Mouse (Mus musculus) megakaryocyte progenitor cell, adult 5-6 weeks (primary cell): ENCODE data around the gene Syce1. TPM values are rescaled to one million over a fixed set of nuclear protein-coding genes. Genes with fewer than 3 reads are reported as not detected.
A peak's percentile ranks its signal among the peaks of the same experiment; 100 is the strongest.

Source experiments
- ATAC-seq: replicated peaks from 2 replicates; pipeline ENCODE4 v1.8.0; 2016; ENCODE audit warnings: mild to moderate bottlenecking, moderate TSS enrichment, inconsistent platforms; ENCODE audit not compliant: poor library complexity
- total RNA-seq, 2 experiments: library from RNA; stranded (forward) in 1 of 2; stranded (reverse) in 1 of 2; fragments of 157-497, 149-512 nt in 1 of 2; fragments of 200-1000 nt in 1 of 2; gene quantifications; 2 replicates each; pipeline versions ENCODE4 v1.2.3 to v1.2.4; 2015 to 2017

Gene Syce1
- total RNA-seq (2015) (0.20 and 1.4 TPM in 2 replicates), total RNA-seq (2017) (2.7 and 4.4 TPM in 2 replicates)

DNA sequence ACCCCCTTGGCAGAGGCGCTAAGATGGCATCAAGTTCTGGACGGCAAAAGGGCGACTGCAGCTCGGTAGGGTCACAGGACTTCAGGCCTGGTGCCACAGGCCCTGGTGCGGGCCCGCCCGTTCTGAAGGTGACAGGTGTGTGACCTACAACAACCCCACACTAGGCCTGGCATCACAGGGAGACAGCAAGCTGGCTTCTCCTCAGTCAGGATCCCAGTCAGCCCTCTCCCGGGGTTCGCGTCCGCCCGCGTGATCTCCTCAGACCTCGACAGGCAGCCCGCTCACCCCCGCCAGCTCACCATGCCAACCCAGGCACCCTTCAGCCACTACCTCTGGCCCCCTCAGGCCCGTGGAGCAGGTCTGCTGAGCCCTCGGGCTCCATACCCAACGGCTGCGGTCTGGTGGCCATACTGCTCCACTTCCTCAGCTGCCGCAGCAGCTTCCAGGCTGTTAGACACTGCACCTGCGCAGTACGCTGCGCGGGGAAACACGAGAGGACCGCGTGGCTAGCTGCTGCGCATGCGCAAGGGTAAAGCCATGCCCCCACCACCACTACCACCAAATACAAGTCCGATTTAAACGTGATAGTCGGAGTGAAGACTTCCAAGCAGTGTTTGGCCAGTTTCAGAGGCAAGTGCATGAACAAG, at the start of gene Syce1:
Gene Syce1, minus strand, starts transcription at position 447 of the 647 bp plus-strand sequence.
- ATAC-seq, result no peak

DNA sequence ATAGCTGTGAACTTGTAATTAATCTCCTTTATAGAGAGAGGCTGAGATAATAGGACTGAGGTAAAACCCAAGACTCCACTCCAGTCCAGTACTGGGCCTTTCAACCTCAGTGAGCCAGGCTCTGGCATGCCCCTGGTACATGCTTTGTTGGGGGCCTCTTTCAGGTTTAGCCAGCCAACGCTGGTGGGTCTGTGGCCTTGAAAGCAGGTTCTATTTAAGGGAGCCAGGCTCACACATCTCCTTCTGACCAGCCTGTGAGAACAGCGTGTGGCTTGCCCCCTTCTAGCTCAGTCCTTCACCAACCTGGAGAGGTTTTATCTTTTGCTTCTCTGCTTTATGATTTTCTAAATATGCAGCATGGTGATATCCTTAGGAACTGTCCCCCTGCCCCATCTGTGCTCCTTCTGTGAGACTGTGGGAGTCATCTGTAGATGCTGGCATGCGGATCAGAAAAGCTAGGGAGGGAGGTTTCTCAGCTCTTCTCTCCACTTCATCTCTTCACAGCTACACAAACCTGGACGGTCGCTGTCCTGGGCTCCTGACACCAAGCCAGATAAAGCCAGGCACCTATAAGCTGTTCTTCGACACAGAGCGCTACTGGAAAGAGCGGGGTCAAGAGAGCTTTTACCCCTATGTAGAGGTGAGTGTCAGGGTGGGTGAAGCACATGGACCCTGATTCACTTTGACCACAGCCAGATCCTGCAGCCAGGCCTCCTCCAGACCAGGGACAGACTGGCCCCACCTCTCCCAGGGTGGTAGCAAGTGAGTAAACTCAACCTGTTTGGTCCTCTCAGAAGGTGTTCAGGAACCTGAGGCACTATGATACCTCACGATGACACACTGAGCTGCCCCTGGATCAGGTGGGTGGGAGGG, 48.8 kb upstream of the Syce1 start:
- no peak for ATAC-seq

DNA sequence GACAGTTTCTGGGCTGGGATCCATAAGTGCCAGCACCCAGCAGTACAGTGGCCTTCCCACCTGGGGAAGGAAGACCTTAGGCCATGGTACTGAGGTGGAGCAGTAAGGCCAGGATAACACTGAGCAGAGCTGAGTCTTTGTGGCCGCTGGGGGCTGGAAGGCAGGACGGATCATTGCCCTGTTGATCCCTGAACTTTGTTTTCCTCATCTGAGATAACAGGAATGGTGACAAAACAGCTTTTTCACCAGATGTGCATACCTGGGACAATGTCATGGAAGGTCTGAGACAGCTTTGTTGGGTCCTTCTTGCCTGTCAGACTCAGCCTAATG, 48.1 kb upstream of the Syce1 start:
- ATAC-seq, result no peak

DNA sequence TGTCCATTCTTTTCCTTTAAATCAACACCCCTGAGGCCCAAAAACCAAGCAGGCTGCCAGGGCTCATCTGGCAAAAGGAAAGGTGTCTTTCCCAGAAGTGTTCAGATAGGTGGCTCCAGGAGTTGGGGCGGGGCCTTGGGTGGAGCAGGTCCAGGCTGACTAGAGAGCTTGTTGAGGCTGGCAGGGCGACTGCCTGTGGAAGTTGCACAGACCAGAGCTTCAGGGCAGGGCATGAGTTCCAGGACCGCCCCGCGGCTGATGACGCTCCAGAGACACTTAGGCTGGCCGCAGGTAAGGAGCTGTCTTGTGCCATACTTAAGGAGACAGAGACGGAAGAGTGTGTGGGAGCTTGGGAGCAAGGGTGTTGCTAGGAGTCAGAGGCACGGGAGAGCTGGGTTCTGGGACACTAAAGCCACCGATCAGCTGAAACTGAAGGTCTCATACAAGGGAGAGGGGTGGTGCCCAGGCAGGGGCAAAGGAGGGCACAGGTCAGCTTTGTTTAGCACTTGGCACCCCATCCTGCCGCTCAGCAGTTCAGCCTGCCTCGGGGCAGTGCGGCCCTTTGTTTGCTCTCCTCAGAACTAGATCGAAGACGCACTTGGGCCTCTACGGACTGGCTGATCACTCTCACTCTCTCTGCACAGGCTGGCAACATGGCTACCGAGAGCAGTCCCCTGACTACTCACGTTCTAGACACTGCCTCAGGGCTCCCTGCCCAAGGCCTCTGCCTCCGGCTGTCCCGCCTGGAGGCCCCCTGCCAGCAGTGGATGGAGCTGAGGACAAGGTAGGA, 47.5 kb upstream of the Syce1 start, which contains the start of gene Urah:
Gene Urah, plus strand, starts transcription at position 51 of the 790 bp plus-strand sequence.
- ATAC-seq, result no peak

DNA sequence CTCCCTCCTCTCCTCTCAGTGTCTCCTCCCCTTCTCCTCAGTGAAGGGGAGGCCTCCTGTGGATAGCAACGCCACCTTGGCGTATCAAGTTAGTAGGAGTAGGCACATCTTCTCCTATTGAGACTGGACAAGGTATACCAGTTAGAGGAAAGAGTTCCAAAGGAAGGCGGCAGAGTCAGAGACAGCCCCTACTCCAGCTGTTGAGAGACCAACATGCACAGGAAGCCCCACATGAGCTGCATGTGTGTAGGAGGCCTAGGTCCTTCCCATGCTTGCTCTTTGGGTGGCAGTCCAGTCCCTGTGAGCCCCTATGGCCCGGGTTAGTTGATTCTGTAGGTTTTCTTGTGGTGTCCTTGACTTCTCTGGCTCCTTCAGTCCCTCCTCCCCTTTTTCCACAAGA, 45.7 kb upstream of the Syce1 start:
- no peak for ATAC-seq

DNA sequence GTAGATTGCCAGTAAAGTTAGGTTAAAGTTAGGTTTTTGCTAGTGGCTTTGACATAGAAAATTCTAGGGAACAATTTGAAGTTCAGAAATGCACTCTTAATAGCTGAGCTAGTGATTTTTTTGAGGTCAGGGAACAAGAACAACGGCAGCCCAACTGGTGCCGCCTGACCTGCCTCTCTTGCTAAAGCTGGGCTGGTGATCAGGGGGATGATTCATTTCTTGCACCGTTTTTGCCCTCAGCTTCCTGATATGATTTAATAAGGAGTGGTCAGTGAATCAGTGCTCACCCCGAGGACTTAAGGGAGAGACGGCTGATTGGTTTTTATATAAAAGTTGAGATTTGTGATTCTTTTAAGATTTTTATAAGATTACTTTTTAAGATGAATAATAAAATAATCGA, 43.8 kb upstream of the Syce1 start:
- ATAC-seq, result no peak

DNA sequence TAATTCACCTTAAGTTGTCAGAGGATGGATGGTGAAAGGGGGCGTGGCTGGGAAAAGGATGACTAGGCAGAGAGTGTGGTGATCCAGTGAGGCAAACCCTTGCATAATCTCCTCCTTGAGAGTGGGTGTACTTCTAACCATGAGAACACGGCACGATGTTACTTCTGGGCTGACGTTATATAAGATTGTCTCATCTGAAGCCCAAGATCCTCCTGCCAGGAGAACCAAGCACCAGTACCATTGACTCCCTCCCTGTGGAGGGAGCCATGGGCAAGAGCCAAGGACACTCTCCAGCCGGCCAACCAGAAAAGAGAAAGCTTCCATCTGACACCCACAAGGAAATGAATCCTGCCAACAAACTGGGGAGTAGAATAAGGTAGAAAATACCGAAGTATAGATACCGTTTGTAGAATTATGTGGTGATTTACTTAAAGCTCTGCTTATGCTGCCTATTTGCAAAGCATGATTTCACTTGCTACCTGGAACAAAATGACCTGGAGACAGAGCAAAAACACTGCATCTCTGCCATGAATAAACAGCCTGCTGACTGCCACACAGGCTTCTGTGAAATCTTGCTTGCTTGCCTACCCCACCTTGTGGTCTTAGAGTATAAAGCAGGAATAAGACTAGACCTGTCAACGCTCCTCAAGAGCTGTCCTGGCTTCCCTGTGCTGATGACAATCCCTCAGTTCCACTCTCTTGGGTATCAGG, 40.7 kb upstream of the Syce1 start:
- ATAC-seq, result peak; percentile 89

DNA sequence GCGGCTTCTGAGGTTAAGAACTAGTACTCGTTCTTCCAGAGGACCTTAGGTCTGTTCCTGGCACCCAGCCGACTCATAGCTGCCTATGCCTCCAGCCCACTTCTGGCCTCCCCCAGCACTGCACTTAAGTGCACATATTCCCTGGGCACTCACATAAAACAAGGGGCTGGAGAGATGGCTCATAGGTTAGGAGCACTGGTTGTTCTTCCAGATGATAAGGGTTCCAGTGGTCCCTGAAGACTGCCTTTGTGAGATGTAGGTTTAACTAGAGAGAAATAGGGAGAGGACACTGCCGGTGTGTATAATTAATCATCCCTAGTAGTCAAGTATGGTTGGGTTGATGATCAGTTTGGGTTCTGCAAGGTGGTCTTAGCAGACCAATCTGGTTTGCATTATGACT, 35.1 kb upstream of the Syce1 start:
- no peak for ATAC-seq

DNA sequence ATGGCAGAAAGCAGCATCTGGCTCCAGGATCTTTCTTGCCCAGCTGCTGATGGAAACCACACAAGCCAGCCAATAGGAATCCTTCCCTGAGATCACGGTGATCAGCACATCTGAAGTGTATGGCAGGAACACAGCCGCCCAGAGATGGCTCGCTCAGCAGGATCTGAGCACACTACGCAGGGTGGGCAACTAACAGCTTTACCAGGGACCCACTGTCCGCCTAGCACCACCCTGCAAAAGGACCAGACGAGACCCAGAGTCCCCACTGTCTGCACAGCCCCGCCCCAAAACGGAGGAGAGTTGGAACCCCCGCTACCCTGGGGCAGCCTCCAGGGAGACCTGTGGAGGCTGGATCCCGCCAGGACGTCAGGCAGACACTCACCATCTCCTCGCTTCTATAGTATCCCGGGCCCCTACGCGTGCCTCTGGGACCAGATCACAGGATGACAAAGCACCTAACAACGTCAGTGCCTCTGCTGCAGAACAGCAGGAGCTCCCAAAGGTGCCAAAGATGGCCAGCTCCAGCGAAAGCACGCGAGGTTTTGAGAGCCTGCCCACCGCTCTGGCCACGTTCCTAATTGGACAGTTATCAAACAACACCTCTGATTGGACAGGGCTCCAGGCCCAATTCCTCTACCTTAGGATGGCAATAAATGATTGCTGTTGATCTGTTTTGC, 34.1 kb upstream of the Syce1 start, which contains the start of gene Zfp941:
Gene Zfp941, minus strand, starts transcription at position 526 of the 677 bp plus-strand sequence.
- peak; percentile 95 for ATAC-seq

DNA sequence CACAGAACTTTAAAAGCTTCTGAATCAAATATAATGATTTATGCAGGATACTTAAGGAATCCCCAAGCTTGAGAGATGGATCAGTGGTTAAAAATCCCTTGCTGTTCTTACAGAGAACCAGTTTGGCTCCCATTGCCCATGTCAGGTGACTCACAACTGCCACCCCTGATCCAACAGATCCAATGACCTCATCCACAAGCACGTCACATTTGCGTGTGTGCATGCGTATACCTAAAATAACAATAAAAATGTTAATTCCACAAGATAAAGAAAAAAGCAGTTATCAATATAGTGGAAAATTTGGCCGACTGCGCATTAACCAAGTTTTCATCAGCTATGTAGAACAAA, 33.6 kb upstream of the Syce1 start:
- ATAC-seq, result no peak

DNA sequence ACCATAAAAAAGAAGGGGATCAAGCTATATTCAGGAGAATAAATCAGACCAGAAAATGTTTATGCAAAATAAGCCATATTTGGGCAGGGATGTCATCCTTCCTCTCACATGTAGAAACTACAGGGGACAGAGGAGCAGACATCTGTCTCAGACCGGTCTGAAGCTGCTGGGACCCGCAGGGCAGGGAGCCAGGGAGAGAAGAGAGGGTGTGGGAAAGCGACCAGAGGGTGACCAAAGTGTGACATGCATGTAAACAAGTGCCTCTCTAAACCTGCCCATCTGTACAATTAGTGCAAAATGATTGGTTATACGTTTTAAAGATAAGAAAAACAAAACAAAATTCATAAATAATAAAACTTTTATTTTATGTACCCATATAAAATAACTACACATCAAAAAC, 32.5 kb upstream of the Syce1 start:
- ATAC-seq, result no peak

DNA sequence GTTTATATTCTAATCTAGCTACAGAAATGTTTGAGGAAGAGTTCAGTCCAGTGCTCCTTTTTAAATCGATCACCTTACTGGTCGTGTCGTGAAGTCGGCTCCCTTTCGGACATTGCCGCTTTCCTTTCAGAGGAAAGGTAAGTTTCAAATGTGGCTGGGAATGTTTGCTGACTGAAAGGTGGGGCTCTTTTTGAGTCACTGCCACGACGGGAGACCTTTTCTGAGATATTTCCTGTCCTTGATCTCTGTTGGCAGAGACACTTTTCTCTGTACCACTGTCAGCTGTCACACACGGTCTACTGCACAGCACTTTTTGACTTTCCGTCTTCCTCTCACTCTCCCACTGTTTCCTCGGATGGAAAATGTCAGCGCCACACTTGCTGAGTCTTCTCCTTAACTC, 25.2 kb upstream of the Syce1 start:
- no peak for ATAC-seq

DNA sequence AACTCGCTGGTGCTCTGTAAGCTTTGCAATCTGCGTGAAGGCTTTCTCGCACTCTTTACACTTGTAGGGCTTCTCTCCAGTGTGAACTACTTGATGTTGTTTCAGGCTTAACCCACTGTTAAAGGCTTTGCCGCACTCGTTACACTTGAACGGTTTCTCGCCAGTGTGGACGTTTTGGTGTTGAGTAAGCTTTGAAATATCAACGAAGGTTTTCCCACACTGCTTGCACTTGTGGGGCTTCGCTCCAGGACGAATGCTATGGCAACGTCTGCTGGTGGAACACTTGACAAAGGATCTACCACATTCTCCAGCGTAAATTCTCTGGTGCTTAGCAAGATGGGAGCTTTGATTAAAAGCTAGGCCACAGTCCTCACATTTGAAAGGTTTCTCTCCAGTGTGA, 24.1 kb upstream of the Syce1 start:
- no peak for ATAC-seq

DNA sequence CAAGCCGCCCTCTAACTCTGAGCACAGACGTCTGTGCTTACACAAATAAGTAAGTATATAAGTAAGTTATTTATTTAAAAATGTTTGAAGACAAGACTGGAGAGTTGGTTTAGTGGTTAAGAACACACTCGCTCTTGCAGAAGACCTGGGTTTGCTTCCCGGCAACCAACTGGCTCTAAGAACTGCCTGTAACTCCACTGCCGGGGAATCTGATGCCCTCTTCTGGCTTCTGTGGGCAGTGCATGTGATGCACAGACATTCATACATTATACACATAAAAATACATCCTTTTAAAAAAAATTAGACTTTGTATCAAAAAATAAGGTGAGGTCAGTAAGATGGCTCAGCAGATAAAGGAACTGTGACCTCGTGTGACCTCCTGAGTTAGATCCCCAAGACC, 22.8 kb upstream of the Syce1 start:
- peak; percentile 45; the same call in 1 of the 2 replicates for ATAC-seq

DNA sequence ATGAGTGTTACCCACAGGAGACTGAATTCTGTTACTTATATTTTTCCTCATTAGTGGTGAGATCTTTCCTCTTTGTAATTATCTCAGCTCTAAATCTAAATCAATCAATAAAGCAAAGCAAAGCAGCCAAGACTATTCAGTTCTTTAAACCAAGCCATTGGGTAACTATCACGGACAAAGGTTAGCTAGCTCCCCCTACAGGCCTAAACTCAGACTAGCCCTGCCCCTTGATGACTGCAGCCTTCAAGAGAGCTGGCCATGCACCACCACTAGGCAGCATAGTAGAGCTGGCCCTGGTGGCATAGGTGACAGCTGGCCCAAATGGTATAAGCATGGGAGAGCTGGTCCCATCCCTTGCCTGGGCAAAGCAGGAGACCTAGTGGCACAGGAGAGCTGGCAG, 18.1 kb upstream of the Syce1 start:
- ATAC-seq, result peak; percentile 98

DNA sequence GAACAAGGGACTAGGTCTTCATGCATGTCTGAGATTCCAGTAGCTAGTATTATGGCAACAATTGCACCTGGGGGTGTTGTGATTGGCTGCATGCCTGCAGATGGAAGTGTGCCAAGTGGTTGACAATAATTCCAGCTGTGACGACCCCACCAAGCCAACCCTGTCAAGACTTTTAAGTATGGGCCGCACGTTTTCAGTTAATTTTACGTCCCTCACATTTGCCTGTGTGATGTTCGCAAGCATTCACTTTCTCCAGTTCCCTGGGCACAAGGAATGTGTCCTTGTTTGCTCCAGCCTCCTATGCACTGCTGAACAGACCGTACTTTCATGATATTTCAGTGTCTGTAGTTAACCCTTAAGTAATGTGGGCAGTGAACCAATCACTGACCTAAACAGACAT, 15.0 kb upstream of the Syce1 start:
- ATAC-seq, result no peak

DNA sequence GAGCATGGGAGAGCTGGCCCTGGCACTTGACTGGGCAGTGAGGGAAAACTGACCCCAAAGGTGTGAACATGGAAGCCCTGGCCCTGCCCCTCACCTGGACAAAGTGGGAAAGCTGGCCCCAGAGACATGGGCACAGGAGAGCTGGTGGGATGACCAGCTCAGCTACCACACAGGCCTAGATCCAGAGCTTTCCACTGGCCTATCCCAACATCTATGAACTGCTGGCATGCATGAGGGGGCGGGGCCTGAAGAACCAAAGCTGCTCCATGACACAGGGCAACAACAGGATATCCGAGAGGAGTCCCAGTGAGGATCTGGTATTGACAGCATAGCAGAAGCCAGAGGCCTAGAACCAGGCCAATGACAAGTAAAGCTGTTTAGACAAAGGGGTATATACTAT, 10.6 kb upstream of the Syce1 start:
- ATAC-seq, result no peak

DNA sequence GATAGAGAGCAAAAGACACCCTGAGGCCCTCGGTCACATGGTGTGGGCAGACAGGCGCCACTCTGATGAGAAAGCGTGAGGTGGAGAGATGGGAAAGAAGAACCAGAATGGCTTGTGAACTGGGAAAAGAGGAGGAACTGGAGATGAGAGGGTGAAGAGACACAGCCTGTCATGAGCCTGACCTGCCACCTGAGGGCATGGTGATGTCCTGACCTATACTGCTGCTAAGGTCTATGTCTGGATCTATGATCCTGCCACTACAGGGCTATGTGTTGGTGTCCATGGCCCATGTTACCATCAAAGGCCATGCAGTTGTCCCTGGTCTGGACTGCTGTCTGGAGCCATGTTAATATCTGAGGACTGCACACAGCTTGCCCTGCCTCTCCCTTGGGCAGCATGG, 10.0 kb upstream of the Syce1 start:
- peak; percentile 63; the same call in 1 of the 2 replicates for ATAC-seq

DNA sequence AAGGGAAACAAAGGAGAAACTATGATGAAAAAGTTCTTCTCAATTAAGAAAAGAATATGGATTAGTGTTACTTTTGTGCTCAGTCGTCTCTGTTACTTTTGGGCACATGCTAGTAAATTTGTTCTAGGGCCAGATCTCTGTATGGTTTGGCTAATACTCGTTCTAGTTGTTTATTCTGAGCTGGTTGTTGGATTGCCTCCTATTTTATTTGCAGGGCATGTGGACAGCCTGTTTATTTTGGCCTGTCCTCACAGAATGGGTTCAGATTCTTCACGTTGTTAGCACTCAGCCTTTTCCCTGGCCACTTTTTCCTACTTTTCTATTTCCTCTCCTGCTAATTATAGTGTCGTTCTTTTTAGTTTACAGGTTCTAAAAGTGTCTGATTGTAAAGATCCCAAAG, 5.9 kb upstream of the Syce1 start:
- ATAC-seq, result no peak

DNA sequence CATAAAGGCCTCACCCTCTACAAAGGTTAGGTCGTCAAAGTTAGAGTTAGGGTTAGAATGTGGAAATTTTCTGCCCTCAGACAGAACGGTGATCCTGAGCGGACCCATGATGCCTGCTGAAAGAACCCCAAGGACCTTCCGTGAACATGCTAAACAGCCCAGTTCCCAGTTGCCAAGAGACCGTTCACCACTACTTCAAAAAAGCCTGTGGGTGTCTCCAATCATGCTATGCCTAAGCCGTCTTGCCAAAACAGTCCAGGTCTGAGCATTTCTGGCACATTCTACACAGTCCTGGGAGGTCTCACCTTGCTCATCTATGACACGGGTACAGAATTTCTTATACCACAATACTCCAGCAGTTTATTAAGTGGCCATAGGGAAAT, 392 bp upstream of the Syce1 start:
- ATAC-seq, result no peak
